Mouse (Mus musculus) natural killer cell, adult 2 months (primary cell): ENCODE measurements around the gene Adgrg3.

ENCODE experiments used
- DNase-seq, 2 experiments: peaks; one replicate each; pipeline ENCODE4 v3.0.0; 2022; ENCODE audit warnings: low spot score in 2 of 2

Gene Adgrg3

GRCm38 (mm10) chr8:95080381-95081341, 63.2 kb downstream of the Adgrg3 start, which contains the start of gene Katnb1:
Gene Katnb1 (plus strand): TSS chr8:95081186.
- DNase-seq = peak; percentile 99

GRCm38 (mm10) chr8:95081650-95082049, 64.2 kb downstream of the Adgrg3 start:
- DNase-seq = no peak

- peak; percentile 52 to 76 for DNase-seq
Observed at GRCm38 (mm10) chr8:95084261-95084660, 66.8 kb downstream of the Adgrg3 start.

- peak in 1 of 2 experiments; percentile 14 for DNase-seq
Observed at GRCm38 (mm10) chr8:95084744-95085431, 67.4 kb downstream of the Adgrg3 start.

GRCm38 (mm10) chr8:95085432-95086141, 68.1 kb downstream of the Adgrg3 start:
- no peak for DNase-seq

- DNase-seq = no peak
Observed at GRCm38 (mm10) chr8:95093574-95093973, 76.1 kb downstream of the Adgrg3 start.
